In the genomic region with DNA sequence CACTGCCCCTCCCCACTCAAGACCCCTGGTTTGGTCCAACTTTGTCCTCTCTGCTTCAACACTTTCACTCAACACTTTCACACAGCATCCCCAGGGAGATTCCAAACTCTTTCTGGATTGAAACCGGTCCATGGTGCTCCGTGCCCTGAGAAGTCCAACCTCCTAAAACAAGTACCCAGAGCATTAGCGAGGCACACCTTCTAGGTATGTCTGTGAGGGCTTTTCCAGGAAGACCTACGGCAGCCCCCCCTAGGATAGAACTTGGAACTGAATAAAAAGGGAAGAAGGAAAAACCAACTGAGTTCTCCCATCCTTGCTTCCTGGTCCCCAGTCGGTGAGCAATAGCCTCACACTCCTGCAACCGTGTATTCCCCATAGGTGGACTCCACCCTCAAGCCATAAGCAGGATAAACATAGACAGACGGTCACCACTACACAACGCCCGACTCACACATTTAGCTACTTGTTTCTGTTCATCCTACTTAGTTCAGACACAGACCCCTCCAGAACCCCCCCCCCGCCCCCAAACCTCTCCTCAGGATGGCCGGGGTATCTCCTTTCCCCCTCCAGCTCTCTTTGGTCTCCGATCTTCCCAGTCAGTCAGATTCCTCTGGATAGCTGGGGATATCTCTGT, we compare ENCODE assay signal across 1 mouse cellular context.
TF ChIP-seq lines count a peak whose summit lies in the region.

No protein-coding gene starts in this region.

TF ChIP-seq in ES-E14, 5 proteins besides CTCF, POLR2A, EP300 and RAD21:
- TF ChIP-seq HCFC1 (IDR thresholded peaks at IDR 0.05; ENCODE audit: borderline replicate concordance, insufficient read depth, low read length) (no peak), MAFK (IDR thresholded peaks at IDR 0.05; ENCODE audit: insufficient read depth, low read depth, low read length) (no peak), CHD2 (IDR thresholded peaks at IDR 0.05; ENCODE audit: low read depth, low read length) (no peak), ZNF384 (IDR thresholded peaks at IDR 0.05; ENCODE audit: low read depth, low read length) (no peak), ZC3H11A (IDR thresholded peaks at IDR 0.05; ENCODE audit: borderline replicate concordance, low read depth, low read length) (no peak)
